Mouse (Mus musculus) monocyte, adult 5-6 weeks (primary cell): ENCODE results near the gene Cdkn3. TPM values are rescaled to one million over a fixed set of nuclear protein-coding genes. Genes with fewer than 3 reads are reported as not detected.

Experiments
- total RNA-seq: library from RNA; stranded (forward); fragments of 200-1000, 200-491, 200-594 nt; gene quantifications from 3 replicates; pipeline ENCODE4 v1.2.3, GENCODE M21; 2017

The Cdkn3 gene
- total RNA-seq, 1 experiment from 2014 or later = 14.7 TPM

Other genes with a start within 250 kb of the Cdkn3 start
- 26.8 to 48.0 TPM (median 29.9 TPM) in 3 replicates for gene Cnih1, start 27.9 kb downstream of the Cdkn3 start, total RNA-seq
- 124 to 159 TPM (median 133 TPM) in 3 replicates for gene Gmfb, start 61.7 kb downstream of the Cdkn3 start, total RNA-seq
- 24.6 to 35.2 TPM (median 33.2 TPM) in 3 replicates for gene Cgrrf1, start 71.6 kb downstream of the Cdkn3 start, total RNA-seq
- gene Samd4, start 122.3 kb downstream of the Cdkn3 start, total RNA-seq = not detected in 3 replicates